Mouse (Mus musculus) urinary bladder, postnatal 36 days (tissue): ENCODE data around the gene Senp7.
A peak's percentile ranks its signal among the peaks of the same experiment; 100 is the strongest.
"Not testable (repeated sequence)": the region's sequence is repeated elsewhere in the genome, so short reads cannot be mapped to it uniquely, and the experiment has no call there.

ENCODE experiments used
- DNase-seq, 2 experiments: peaks; one replicate each; pipeline ENCODE4 v3.0.0; 2022; ENCODE audit warnings: low spot score in 2 of 2, mixed read lengths in 1 of 2

Senp7 gene

GRCm38 (mm10) chr16:56066113-56066512 is 18.0 kb downstream of the Senp7 start:
- no peak for DNase-seq

GRCm38 (mm10) chr16:56068523-56069070 is 20.5 kb downstream of the Senp7 start:
- no peak for DNase-seq

GRCm38 (mm10) chr16:56071317-56072232 is 23.4 kb downstream of the Senp7 start:
- DNase-seq, result no peak

- no peak for DNase-seq
Observed at GRCm38 (mm10) chr16:56072533-56072932, 24.4 kb downstream of the Senp7 start.

- DNase-seq, result not testable (repeated sequence)
Observed at GRCm38 (mm10) chr16:56073150-56073549, 25.0 kb downstream of the Senp7 start.

GRCm38 (mm10) chr16:56074122-56074521 is 26.0 kb downstream of the Senp7 start:
- DNase-seq, result no peak

- DNase-seq, result no peak
Observed at GRCm38 (mm10) chr16:56074565-56074964, 26.4 kb downstream of the Senp7 start.

- peak; percentile 75 to 84 for DNase-seq
Observed at GRCm38 (mm10) chr16:56075222-56076111, 27.3 kb downstream of the Senp7 start.

GRCm38 (mm10) chr16:56076121-56076869 is 28.2 kb downstream of the Senp7 start:
- DNase-seq, result no peak

GRCm38 (mm10) chr16:56079419-56079818 is 31.3 kb downstream of the Senp7 start:
- no peak for DNase-seq

- DNase-seq, result no peak
Observed at GRCm38 (mm10) chr16:56081691-56082090, 33.6 kb downstream of the Senp7 start.

- DNase-seq, result no peak
Observed at GRCm38 (mm10) chr16:56086336-56086735, 38.2 kb downstream of the Senp7 start.

- DNase-seq, result no peak
Observed at GRCm38 (mm10) chr16:56090385-56090784, 42.2 kb downstream of the Senp7 start.

GRCm38 (mm10) chr16:56096401-56097018 is 48.4 kb downstream of the Senp7 start:
- not testable (repeated sequence) for DNase-seq

- DNase-seq, result no peak
Observed at GRCm38 (mm10) chr16:56115706-56116105, 67.6 kb downstream of the Senp7 start.

GRCm38 (mm10) chr16:56116155-56116554 is 68.0 kb downstream of the Senp7 start:
- no peak for DNase-seq

GRCm38 (mm10) chr16:56117327-56118180 is 69.4 kb downstream of the Senp7 start:
- no peak for DNase-seq

- DNase-seq, result no peak
Observed at GRCm38 (mm10) chr16:56122517-56122916, 74.4 kb downstream of the Senp7 start.

GRCm38 (mm10) chr16:56124045-56124444 is 75.9 kb downstream of the Senp7 start:
- DNase-seq, result no peak

- no peak for DNase-seq
Observed at GRCm38 (mm10) chr16:56131666-56132065, 83.5 kb downstream of the Senp7 start.
